Mouse (Mus musculus): ENCODE data around the gene Eef1a1. TPM values are rescaled to one million over a fixed set of nuclear protein-coding genes. Genes with fewer than 3 reads are reported as not detected.

Gene Eef1a1
- polyA plus RNA-seq, 1 experiment from 2014 or later: 3,749 TPM

- H3K36me3 ChIP-seq (replicated peaks; ENCODE audit: control insufficient read depth, insufficient read depth): peaks cover 94% of the 10 kb centered on the region
- whole genome bisulfite sequencing: 92% methylated on average over 2 of the region's 2 CpGs
These were observed 14.7 kb downstream of the Eef1a1 start for GRCm38 (mm10) chr9:78474270-78474669.

GRCm38 (mm10) chr9:78473588-78473987, 15.4 kb downstream of the Eef1a1 start:
- Histone ChIP-seq H3K4me1 (replicated peaks; ENCODE audit: control insufficient read depth, insufficient read depth, low read length) (peaks cover 4% of the 10 kb centered on the region; the same call in 1 of the 2 replicates), H3K9ac (no peak overlapping the region), H3K4me2 (replicated peaks) (no peak overlapping the region), H3K9me3 (ENCODE audit: control insufficient read depth, low read length) (no peaks in the 10 kb centered on the region), H3K4me3 (replicated peaks; ENCODE audit: low read length) (no peak overlapping the region), H3K27me3 (ENCODE audit: control insufficient read depth, insufficient read depth, low read length) (no peaks in the 10 kb centered on the region), H3K36me3 (replicated peaks; ENCODE audit: control insufficient read depth, insufficient read depth) (peaks cover 94% of the 10 kb centered on the region), H3K27ac (no peak overlapping the region)
- DNase-seq (ENCODE audit: low spot score) (no peak), ATAC-seq (ENCODE audit: low FRiP score) (no peak)
- 79% methylated on average over 8 of the region's 8 CpGs for WGBS

More at GRCm38 (mm10) chr9:78474270-78474669, 14.7 kb downstream of the Eef1a1 start:
- Histone ChIP-seq H3K9ac (no peak overlapping the region), H3K27me3 (ENCODE audit: control insufficient read depth, insufficient read depth, low read length) (no peaks in the 10 kb centered on the region), H3K9me3 (ENCODE audit: control insufficient read depth, low read length) (no peaks in the 10 kb centered on the region), H3K4me1 (replicated peaks; ENCODE audit: control insufficient read depth, insufficient read depth, low read length) (peaks cover 5% of the 10 kb centered on the region; the same call in 1 of the 2 replicates), H3K27ac (no peak overlapping the region), H3K4me2 (replicated peaks) (no peak overlapping the region), H3K4me3 (replicated peaks; ENCODE audit: low read length) (no peak overlapping the region)
- ATAC-seq (ENCODE audit: low FRiP score) (no peak), DNase-seq (ENCODE audit: low spot score) (no peak)

DNA sequence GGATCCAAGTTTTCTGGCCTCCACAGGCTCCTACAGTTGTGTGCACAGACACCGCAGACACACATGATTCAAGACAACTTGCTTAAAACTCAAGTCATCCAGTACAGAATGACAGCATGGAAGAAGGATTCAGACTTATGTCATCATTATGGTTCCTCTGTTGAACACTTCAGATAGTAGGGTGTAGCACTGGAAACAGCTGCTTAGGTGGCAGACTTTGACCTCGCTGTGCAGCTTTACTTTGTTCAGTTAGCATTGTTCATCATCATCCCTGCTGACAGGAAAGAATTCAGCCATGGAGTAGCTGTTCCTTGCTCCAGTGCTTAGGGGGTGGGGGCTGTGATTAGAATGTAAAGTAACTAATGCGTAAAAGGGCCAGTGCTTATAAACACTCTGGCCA, 23.2 kb downstream of the Eef1a1 start:
- ATAC-seq (ENCODE audit: low FRiP score): no peak
- H3K36me3 ChIP-seq (replicated peaks; ENCODE audit: control insufficient read depth, insufficient read depth): peaks cover 88% of the 10 kb centered on the region

GRCm38 (mm10) chr9:78463337-78463736, 25.6 kb downstream of the Eef1a1 start:
- Histone ChIP-seq H3K4me1 (replicated peaks; ENCODE audit: control insufficient read depth, insufficient read depth, low read length) (no peaks in the 10 kb centered on the region), H3K4me3 (replicated peaks; ENCODE audit: low read length) (no peak overlapping the region), H3K4me2 (replicated peaks) (no peak overlapping the region), H3K36me3 (replicated peaks; ENCODE audit: control insufficient read depth, insufficient read depth) (peaks cover 81% of the 10 kb centered on the region), H3K27me3 (ENCODE audit: control insufficient read depth, insufficient read depth, low read length) (no peaks in the 10 kb centered on the region), H3K9ac (no peak overlapping the region), H3K9me3 (ENCODE audit: control insufficient read depth, low read length) (no peaks in the 10 kb centered on the region), H3K27ac (no peak overlapping the region)
- DNase-seq (ENCODE audit: low spot score): no peak
- 93% methylated on average over 4 of the region's 4 CpGs for WGBS
- no peak for ATAC-seq (ENCODE audit: low FRiP score)

More for the DNA sequence above, 23.2 kb downstream of the Eef1a1 start:
- no peaks in the 10 kb centered on the region for H3K4me1 ChIP-seq (replicated peaks; ENCODE audit: control insufficient read depth, insufficient read depth, low read length)
- H3K27me3 ChIP-seq (ENCODE audit: control insufficient read depth, insufficient read depth, low read length): no peaks in the 10 kb centered on the region
- no peak for DNase-seq (ENCODE audit: low spot score)
- 93% methylated on average over 3 of the region's 3 CpGs for WGBS
- no peaks in the 10 kb centered on the region for H3K9me3 ChIP-seq (ENCODE audit: control insufficient read depth, low read length)
- no peak overlapping the region for H3K4me2 ChIP-seq (replicated peaks)
- H3K4me3 ChIP-seq (replicated peaks; ENCODE audit: low read length): no peak overlapping the region
- no peak overlapping the region for H3K27ac ChIP-seq
- H3K9ac ChIP-seq: no peak overlapping the region

GRCm38 (mm10) chr9:78457026-78457425, 31.9 kb downstream of the Eef1a1 start:
- no peaks in the 10 kb centered on the region for H3K9me3 ChIP-seq (ENCODE audit: control insufficient read depth, low read length)
- peaks cover 62% of the 10 kb centered on the region for H3K36me3 ChIP-seq (replicated peaks; ENCODE audit: control insufficient read depth, insufficient read depth)
- ATAC-seq (ENCODE audit: low FRiP score): no peak
- no peak overlapping the region for H3K9ac ChIP-seq
- H3K4me2 ChIP-seq (replicated peaks): no peak overlapping the region
- no peaks in the 10 kb centered on the region for H3K4me1 ChIP-seq (replicated peaks; ENCODE audit: control insufficient read depth, insufficient read depth, low read length)
- H3K27me3 ChIP-seq (ENCODE audit: control insufficient read depth, insufficient read depth, low read length): no peaks in the 10 kb centered on the region
- WGBS: 92% methylated on average over 8 of the region's 8 CpGs
- no peak overlapping the region for H3K4me3 ChIP-seq (replicated peaks; ENCODE audit: low read length)
- no peak overlapping the region for H3K27ac ChIP-seq
- no peak for DNase-seq (ENCODE audit: low spot score)

DNA sequence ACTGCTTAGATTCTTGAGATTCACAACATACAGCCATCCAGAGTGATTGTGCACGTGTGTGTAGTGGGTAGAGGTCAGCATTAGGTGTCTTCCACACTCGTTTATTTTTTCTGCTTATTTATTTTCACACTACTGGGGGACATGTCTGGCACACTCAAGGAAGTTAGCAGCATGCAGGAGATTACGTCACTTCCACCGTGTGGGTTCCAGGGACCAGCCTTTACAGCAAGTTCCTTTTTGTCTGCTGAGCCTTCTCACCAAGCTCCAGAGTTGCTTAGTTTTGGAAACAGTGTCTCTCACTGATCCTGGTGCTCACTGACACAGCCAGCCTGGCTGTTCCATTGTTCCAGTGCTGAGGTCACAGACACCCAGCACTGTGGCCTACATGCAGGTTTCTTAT, 37.6 kb downstream of the Eef1a1 start:
- ATAC-seq (ENCODE audit: low FRiP score): no peak
- H3K9ac ChIP-seq: no peak overlapping the region

GRCm38 (mm10) chr9:78450404-78450803, 38.5 kb downstream of the Eef1a1 start:
- ATAC-seq (ENCODE audit: low FRiP score) (no peak), DNase-seq (ENCODE audit: low spot score) (no peak)
- H3K36me3 ChIP-seq (replicated peaks; ENCODE audit: control insufficient read depth, insufficient read depth): peaks cover 42% of the 10 kb centered on the region
- 79% methylated on average over 5 of the region's 5 CpGs for WGBS
- H3K4me2 ChIP-seq (replicated peaks): no peak overlapping the region
- no peak overlapping the region for H3K9ac ChIP-seq
- no peak overlapping the region for H3K4me3 ChIP-seq (replicated peaks; ENCODE audit: low read length)
- peaks cover 12% of the 10 kb centered on the region for H3K4me1 ChIP-seq (replicated peaks; ENCODE audit: control insufficient read depth, insufficient read depth, low read length)
- peaks cover 16% of the 10 kb centered on the region for H3K27me3 ChIP-seq (ENCODE audit: control insufficient read depth, insufficient read depth, low read length)
- no peak overlapping the region for H3K27ac ChIP-seq
- no peaks in the 10 kb centered on the region for H3K9me3 ChIP-seq (ENCODE audit: control insufficient read depth, low read length)

More for the DNA sequence above, 37.6 kb downstream of the Eef1a1 start:
- Histone ChIP-seq H3K36me3 (replicated peaks; ENCODE audit: control insufficient read depth, insufficient read depth) (peaks cover 42% of the 10 kb centered on the region), H3K4me1 (replicated peaks; ENCODE audit: control insufficient read depth, insufficient read depth, low read length) (peaks cover 12% of the 10 kb centered on the region), H3K4me3 (replicated peaks; ENCODE audit: low read length) (no peak overlapping the region), H3K27ac (no peak overlapping the region), H3K9me3 (ENCODE audit: control insufficient read depth, low read length) (no peaks in the 10 kb centered on the region), H3K4me2 (replicated peaks) (no peak overlapping the region), H3K27me3 (ENCODE audit: control insufficient read depth, insufficient read depth, low read length) (peaks cover 8% of the 10 kb centered on the region)
- 85% methylated on average over 4 of the region's 4 CpGs for WGBS
- no peak for DNase-seq (ENCODE audit: low spot score)

DNA sequence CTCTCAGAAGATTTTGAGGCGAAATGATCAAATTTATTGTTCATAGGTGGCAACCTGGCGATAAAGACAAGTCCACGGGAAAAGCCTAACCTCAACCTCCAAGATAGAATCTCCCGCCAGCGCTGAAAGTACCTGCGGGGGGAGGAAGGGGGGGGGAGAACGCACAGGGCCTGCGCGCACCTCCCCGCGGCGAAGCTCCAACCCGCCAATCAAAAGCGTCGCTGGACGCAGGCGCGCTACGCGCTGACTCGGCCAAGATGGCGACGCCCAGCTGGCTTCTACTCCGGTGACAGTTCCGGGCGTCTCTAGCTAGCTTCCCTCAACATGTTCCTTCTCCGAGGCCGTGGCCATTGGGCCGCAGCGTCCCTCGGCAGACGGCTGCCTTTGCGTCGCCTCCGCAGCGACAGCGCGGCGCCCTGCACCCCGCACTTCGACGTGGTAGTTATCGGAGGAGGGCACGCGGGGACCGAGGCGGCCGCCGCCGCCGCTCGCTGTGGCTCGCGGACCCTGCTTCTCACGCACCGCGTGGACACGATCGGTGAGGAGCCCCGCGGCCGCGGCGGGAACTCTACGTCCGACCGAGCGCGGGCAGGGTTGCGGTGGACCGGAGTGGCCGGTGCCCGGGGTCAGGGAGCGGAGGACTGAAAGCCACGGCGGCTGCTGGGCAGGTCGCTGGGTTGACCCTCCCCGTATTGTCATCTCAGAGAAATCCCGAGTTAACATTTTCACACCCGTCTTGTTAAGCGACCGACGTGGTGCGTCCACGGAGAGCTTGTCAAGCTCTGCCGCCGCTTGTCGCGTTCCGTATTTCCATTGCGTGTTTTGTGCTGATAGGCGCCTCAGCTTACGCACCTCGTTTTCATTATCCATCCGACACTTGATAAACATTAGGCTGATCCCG, 40.7 kb downstream of the Eef1a1 start, which contains the start of the genes Mto1 and Gm17324:
Gene Mto1 (plus strand): TSS at position 236 of the 901 bp plus-strand sequence.
Gene Gm17324 (minus strand): TSS at position 814 of the 901 bp plus-strand sequence.
- peak; percentile 97 for ATAC-seq (ENCODE audit: low FRiP score)
- peaks cover 28% of the 10 kb centered on the region for H3K36me3 ChIP-seq (replicated peaks; ENCODE audit: control insufficient read depth, insufficient read depth)
- peak within 1 kb of the TSS; percentile 97 for H3K4me3 ChIP-seq (replicated peaks; ENCODE audit: low read length)
- H3K27me3 ChIP-seq (ENCODE audit: control insufficient read depth, insufficient read depth, low read length): peaks cover 37% of the 10 kb centered on the region
- DNase-seq (ENCODE audit: low spot score): peak; percentile 97
- H3K27ac ChIP-seq: peak within 1 kb of the TSS; percentile 91
- WGBS: under 1% methylated on average over 95 of the region's 96 CpGs
- H3K9me3 ChIP-seq (ENCODE audit: control insufficient read depth, low read length): no peaks in the 10 kb centered on the region
- peaks cover 12% of the 10 kb centered on the region for H3K4me1 ChIP-seq (replicated peaks; ENCODE audit: control insufficient read depth, insufficient read depth, low read length)
- peak within 1 kb of the TSS; percentile 70 for H3K4me2 ChIP-seq (replicated peaks)
- peak within 1 kb of the TSS; percentile 87 for H3K9ac ChIP-seq

DNA sequence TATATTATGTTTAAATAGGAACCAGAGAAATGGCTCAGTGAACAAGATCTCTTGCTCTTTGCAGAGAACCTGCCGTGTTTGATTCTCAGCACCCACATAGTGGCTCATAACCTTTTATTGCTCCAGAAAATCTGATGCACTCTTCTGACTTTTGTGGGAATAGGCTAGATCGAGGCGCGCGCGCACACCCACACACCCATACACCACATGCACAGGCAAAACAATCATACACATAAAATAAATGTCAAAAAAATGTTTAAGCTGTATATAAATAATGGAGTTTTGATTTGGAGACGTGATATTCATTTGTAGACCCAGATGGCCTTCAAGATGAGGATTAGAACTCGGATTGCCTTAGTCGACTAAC, 41.4 kb downstream of the Eef1a1 start:
- no peak; the same call in 1 of the 2 replicates for ATAC-seq (ENCODE audit: low FRiP score)
- H3K27ac ChIP-seq: no peak overlapping the region
- peak overlapping the region; percentile 70 for H3K4me2 ChIP-seq (replicated peaks)
- no peaks in the 10 kb centered on the region for H3K9me3 ChIP-seq (ENCODE audit: control insufficient read depth, low read length)
- WGBS: 26% methylated on average over 9 of the region's 9 CpGs
- DNase-seq (ENCODE audit: low spot score): no peak
- H3K4me3 ChIP-seq (replicated peaks; ENCODE audit: low read length): peak overlapping the region; percentile 97
- H3K27me3 ChIP-seq (ENCODE audit: control insufficient read depth, insufficient read depth, low read length): peaks cover 43% of the 10 kb centered on the region
- H3K9ac ChIP-seq: peak overlapping the region; percentile 87
- peaks cover 22% of the 10 kb centered on the region for H3K36me3 ChIP-seq (replicated peaks; ENCODE audit: control insufficient read depth, insufficient read depth)
- H3K4me1 ChIP-seq (replicated peaks; ENCODE audit: control insufficient read depth, insufficient read depth, low read length): peaks cover 18% of the 10 kb centered on the region

Data from hindbrain, embryonic 14.5 days (tissue).